Mouse (Mus musculus) hindbrain, embryonic 10.5 days (tissue): ENCODE measurements around the gene Zfpm1. TPM values are rescaled to one million over a fixed set of nuclear protein-coding genes. Genes with fewer than 3 reads are reported as not detected.

ENCODE experiments used
- DNase-seq: peaks from one replicate; pipeline ENCODE4 v3.0.0-alpha.2; 2017; ENCODE audit warnings: low spot score
- H3K27ac ChIP-seq: fragments of 300-500 bp; sonication (generic); 2 replicates; pipeline ENCODE4 v1.5.1; 2016; ENCODE audit warnings: mild to moderate bottlenecking, moderate library complexity
- H3K27me3 ChIP-seq: fragments of 300-500 bp; sonication (generic); 2 replicates; pipeline ENCODE4 v1.6.1; 2016; ENCODE audit warnings: mild to moderate bottlenecking; ENCODE audit not compliant: poor library complexity, insufficient read depth, severe bottlenecking
- H3K36me3 ChIP-seq: fragments of 300-500 bp; sonication (generic); 2 replicates; pipeline ENCODE4 v1.6.1; 2016; ENCODE audit warnings: mild to moderate bottlenecking, moderate library complexity
- H3K4me1 ChIP-seq: fragments of 300-500 bp; sonication (generic); replicated peaks from 2 replicates; pipeline ENCODE4 v1.6.1; 2016; ENCODE audit warnings: mild to moderate bottlenecking
- H3K4me3 ChIP-seq: fragments of 300-500 bp; sonication (generic); 2 replicates; pipeline ENCODE4 v1.5.1; 2016; ENCODE audit warnings: mild to moderate bottlenecking, moderate library complexity
- H3K9me3 ChIP-seq: fragments of 300-500 bp; sonication (generic); 2 replicates; pipeline ENCODE4 v1.6.1; 2016; ENCODE audit warnings: mild to moderate bottlenecking, moderate library complexity
- WGBS: fragments of 180-500 bp; shearing (Covaris S2); methylation state at CpG from one replicate; pipeline ENCODE4 v1.1.7; 2016; 5-methylcytosine and 5-hydroxymethylcytosine counted together
- polyA plus RNA-seq: library from polyadenylated mRNA; unstranded; fragments of >200 nt; fragmentation: Nextera tagmentation; extraction: Ambion mirVana; gene quantifications from 2 replicates; pipeline ENCODE4 v1.2.1, GENCODE M21; 2016

Zfpm1 gene
- polyA plus RNA-seq, 1 experiment from 2014 or later, result 1.6 TPM

DNA sequence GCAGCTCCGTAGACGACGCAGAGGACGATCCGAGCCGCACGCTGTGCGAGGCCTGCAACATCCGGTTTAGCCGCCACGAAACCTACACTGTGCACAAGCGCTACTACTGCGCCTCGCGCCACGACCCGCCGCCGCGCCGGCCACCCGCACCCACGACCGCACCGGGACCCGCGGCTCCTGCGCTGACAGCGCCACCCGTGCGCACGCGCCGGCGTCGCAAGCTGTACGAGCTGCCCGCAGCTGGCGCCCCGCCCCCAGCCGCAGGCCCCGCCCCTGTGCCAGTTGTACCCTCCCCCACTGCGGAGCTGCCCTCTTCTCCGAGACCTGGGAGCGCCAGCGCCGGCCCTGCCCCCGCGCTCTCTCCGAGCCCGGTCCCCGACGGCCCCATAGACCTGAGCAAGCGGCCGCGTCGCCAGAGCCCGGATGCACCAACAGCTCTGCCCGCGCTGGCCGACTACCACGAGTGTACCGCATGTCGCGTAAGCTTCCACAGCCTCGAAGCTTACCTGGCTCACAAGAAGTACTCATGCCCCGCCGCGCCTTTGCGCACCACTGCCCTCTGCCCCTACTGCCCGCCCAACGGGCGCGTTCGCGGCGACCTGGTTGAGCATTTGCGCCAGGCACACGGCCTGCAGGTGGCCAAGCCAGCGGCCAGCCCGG is 54.4 kb downstream of the Zfpm1 start:
- H3K27me3 ChIP-seq, result peaks cover 88% of the 10 kb centered on the region
- peak; percentile 80 for DNase-seq
- H3K27ac ChIP-seq, result peak overlapping the region; percentile 62
- no peaks in the 10 kb centered on the region for H3K9me3 ChIP-seq
- peaks cover 37% of the 10 kb centered on the region for H3K4me1 ChIP-seq
- peak overlapping the region; percentile 66 for H3K4me3 ChIP-seq
- peaks cover 44% of the 10 kb centered on the region for H3K36me3 ChIP-seq
- 4% methylated on average over 81 of the region's 81 CpGs for WGBS

DNA sequence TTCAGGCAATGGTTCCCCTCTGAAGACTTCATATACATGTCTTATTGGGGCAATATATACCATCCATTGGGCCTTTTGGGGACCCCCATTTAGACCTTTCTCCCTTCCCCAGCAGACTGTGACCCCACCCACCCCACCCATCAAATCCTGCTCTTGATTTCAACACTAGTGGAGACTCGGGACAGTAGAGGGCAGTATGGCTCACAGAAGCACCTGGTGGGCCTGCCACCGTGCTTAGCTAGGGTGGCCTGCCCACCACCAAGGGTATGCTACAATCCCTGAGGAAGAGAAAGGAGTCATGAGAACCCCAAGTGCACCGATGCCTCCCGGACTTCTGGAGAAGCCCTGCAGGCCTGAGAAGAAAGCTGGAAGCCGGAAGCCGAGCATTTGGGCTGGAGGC is 56.9 kb downstream of the Zfpm1 start:
- Histone ChIP-seq H3K27me3 (peaks cover 97% of the 10 kb centered on the region), H3K9me3 (no peaks in the 10 kb centered on the region), H3K4me3 (no peak overlapping the region), H3K27ac (no peak overlapping the region), H3K4me1 (peaks cover 39% of the 10 kb centered on the region), H3K36me3 (peaks cover 31% of the 10 kb centered on the region)
- WGBS, result 56% methylated on average over 6 of the region's 6 CpGs
- DNase-seq, result no peak

DNA sequence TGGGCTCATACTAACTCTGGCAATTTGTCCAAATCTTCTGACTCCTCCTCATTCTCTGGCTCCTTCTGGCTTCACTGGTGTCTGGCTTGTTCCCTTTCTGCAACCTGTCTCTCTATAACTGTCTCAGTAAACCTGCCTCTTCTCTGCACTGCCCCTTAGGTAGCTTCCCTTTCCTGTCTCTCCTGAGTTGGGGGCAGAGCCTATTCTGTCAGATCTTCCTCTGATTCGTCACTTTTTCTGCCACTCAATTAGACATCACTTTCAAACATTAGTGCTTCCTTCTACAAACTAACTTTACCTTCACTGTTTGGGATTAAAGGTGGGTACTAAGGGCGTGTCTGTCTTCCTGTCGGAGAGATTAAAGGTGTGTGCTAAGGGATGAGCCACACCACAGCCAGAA is 58.8 kb downstream of the Zfpm1 start:
- H3K36me3 ChIP-seq, result peaks cover 16% of the 10 kb centered on the region
- WGBS, result 87% methylated on average over 3 of the region's 3 CpGs
- no peaks in the 10 kb centered on the region for H3K9me3 ChIP-seq
- no peak overlapping the region for H3K4me3 ChIP-seq
- H3K4me1 ChIP-seq, result peaks cover 48% of the 10 kb centered on the region
- H3K27me3 ChIP-seq, result peaks cover 97% of the 10 kb centered on the region
- no peak for DNase-seq
- H3K27ac ChIP-seq, result no peak overlapping the region

DNA sequence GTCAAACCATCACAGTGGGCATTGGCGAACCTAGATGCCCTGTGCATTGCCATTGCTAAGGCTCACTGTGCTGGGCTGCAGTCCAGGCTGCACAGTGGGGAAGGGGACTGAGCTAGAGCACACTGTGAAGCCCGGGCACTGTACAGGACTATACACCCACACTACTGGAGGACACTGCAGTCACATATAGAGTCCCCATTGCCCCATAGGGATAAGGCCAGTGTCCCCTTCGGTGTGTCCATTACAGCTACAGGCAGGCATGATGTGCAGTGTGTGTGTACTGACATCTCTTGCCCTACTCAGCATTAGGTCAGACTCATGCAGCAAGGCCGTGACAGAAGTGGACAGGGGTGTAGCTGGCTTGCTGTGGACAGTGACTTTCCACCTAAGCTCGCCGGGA is 59.8 kb downstream of the Zfpm1 start:
- Histone ChIP-seq H3K27me3 (peaks cover 90% of the 10 kb centered on the region), H3K9me3 (no peaks in the 10 kb centered on the region), H3K36me3 (peaks cover 10% of the 10 kb centered on the region), H3K4me1 (peaks cover 38% of the 10 kb centered on the region), H3K4me3 (no peak overlapping the region), H3K27ac (no peak overlapping the region)
- 86% methylated on average over 6 of the region's 6 CpGs for WGBS
- DNase-seq, result no peak

DNA sequence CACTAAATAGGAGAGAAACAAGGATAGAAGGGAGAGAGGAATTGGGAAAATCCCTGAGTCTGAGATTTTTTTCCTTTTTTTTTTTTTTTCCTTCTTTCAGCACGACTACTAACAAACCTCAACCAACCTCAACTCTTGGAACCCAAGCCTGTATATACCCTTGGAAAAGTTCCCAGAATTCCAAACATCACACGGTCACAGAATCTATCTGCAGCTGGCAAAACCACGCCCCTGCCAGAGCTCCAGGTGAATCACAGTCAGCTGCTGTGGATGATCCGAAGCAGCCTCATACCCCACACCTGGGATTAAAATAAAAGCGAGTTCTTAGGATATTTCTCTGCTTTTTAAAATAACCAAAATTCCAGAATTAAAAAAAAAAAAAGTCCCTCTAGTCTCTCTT is 60.4 kb downstream of the Zfpm1 start:
- H3K9me3 ChIP-seq, result no peaks in the 10 kb centered on the region
- no peak overlapping the region for H3K4me3 ChIP-seq
- H3K4me1 ChIP-seq, result peaks cover 33% of the 10 kb centered on the region
- WGBS, result 61% methylated on average over 5 of the region's 5 CpGs
- peaks cover 87% of the 10 kb centered on the region for H3K27me3 ChIP-seq
- H3K27ac ChIP-seq, result no peak overlapping the region
- no peak for DNase-seq
- H3K36me3 ChIP-seq, result peaks cover 9% of the 10 kb centered on the region; the same call in 1 of the 2 replicates

DNA sequence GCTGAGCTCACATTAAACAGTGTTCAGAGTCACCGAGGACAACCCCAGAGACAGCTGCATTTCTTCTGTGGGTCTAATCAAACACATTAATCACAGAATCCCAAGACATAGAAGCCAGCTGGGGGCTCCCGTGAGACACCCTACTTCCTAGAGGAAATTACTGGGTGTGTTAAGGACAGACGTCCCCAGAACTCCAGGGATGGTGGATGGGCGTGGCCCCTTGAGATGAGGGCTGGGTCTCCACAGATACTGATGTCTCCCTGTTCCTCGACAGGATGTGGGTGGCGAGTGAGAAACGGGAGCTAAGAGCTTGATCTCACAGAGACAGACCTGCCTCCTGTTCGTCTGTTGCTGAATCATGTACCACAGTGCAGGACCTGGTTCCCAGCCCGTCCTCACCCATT is 60.9 kb downstream of the Zfpm1 start:
- H3K9me3 ChIP-seq, result no peaks in the 10 kb centered on the region
- 0 out of 2 replicates have a peak overlapping the region, but pooled peaks have one; percentile 35 for H3K27ac ChIP-seq
- peaks cover 86% of the 10 kb centered on the region for H3K27me3 ChIP-seq
- H3K4me1 ChIP-seq, result peaks cover 33% of the 10 kb centered on the region
- peak overlapping the region; percentile 44 for H3K4me3 ChIP-seq
- 10% methylated on average over 9 of the region's 9 CpGs for WGBS
- DNase-seq, result peak; percentile 20
- peaks cover 4% of the 10 kb centered on the region; the same call in 1 of the 2 replicates for H3K36me3 ChIP-seq

DNA sequence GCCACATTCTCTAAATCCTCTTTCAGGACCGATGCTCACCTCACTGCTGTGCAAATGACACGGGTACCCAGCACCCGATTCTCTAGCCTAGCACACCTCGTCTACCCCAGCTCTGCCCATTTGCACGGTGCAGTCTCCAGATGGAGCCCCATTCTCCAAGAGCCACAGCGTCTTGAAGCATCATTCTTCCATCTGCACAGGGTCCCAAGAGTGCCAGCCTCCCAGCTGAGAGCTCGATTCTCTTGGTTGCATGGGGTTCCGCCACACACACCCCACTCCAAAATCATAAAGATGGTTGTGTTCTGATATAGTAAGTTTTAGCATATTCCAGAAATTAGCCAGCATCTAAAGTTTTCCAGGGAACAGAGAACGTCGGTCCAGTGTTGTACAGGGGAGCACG is 61.4 kb downstream of the Zfpm1 start:
- H3K4me1 ChIP-seq, result peaks cover 33% of the 10 kb centered on the region
- H3K36me3 ChIP-seq, result no peaks in the 10 kb centered on the region
- peaks cover 85% of the 10 kb centered on the region for H3K27me3 ChIP-seq
- DNase-seq, result no peak
- peak overlapping the region; percentile 44 for H3K4me3 ChIP-seq
- 6% methylated on average over 11 of the region's 11 CpGs for WGBS
- H3K27ac ChIP-seq, result 0 out of 2 replicates have a peak overlapping the region, but pooled peaks have one; percentile 35
- no peaks in the 10 kb centered on the region for H3K9me3 ChIP-seq

DNA sequence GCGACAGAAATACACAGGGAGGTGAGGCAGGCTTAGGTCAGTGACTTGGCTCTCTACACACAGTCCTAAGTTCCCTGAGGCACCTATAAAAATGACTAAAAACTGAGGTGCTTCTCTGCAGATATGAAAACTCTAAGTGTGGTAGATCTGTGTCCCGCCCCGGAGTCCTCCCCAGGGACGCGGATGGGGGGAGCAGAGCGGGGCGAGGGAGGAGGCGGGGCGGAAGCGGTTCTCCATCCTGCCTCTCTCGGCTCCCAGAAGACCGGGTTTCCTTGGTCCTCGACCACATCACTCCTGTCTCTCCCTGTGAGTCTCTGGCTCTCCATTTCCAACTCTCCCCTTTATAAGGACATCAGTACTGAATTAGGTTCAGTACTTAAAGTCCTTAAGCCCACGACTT is 61.8 kb downstream of the Zfpm1 start:
- no peaks in the 10 kb centered on the region for H3K9me3 ChIP-seq
- peaks cover 85% of the 10 kb centered on the region for H3K27me3 ChIP-seq
- H3K36me3 ChIP-seq, result no peaks in the 10 kb centered on the region
- DNase-seq, result peak; percentile 25
- no peak overlapping the region for H3K27ac ChIP-seq
- under 1% methylated on average over 14 of the region's 14 CpGs for WGBS
- H3K4me3 ChIP-seq, result peak overlapping the region; percentile 44
- H3K4me1 ChIP-seq, result peaks cover 33% of the 10 kb centered on the region

DNA sequence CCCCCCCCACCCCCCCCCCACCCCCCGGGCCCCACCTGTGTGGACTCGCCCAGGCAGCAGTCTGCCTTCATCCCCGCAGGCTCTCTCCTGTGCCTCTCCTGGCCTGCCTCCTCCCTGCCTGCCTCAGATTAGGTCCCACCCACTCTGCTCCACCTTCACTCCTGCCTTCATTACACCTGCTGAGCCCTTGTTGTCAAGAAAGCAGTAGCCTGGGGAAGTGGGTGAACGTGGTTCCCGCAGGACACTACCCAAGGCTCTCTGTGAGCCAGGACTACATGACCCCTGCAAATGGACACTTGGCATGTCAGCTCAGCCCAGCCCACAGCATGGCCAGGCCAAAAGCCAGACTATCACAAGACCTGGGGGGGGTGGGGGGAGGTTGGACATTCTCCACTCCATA is 62.3 kb downstream of the Zfpm1 start:
- Histone ChIP-seq H3K27me3 (peaks cover 83% of the 10 kb centered on the region), H3K27ac (peak overlapping the region; percentile 0; the same call in 1 of the 2 replicates), H3K4me3 (peak overlapping the region; percentile 44), H3K9me3 (no peaks in the 10 kb centered on the region), H3K4me1 (peaks cover 33% of the 10 kb centered on the region), H3K36me3 (no peaks in the 10 kb centered on the region)
- 11% methylated on average over 4 of the region's 5 CpGs for WGBS
- no peak for DNase-seq

DNA sequence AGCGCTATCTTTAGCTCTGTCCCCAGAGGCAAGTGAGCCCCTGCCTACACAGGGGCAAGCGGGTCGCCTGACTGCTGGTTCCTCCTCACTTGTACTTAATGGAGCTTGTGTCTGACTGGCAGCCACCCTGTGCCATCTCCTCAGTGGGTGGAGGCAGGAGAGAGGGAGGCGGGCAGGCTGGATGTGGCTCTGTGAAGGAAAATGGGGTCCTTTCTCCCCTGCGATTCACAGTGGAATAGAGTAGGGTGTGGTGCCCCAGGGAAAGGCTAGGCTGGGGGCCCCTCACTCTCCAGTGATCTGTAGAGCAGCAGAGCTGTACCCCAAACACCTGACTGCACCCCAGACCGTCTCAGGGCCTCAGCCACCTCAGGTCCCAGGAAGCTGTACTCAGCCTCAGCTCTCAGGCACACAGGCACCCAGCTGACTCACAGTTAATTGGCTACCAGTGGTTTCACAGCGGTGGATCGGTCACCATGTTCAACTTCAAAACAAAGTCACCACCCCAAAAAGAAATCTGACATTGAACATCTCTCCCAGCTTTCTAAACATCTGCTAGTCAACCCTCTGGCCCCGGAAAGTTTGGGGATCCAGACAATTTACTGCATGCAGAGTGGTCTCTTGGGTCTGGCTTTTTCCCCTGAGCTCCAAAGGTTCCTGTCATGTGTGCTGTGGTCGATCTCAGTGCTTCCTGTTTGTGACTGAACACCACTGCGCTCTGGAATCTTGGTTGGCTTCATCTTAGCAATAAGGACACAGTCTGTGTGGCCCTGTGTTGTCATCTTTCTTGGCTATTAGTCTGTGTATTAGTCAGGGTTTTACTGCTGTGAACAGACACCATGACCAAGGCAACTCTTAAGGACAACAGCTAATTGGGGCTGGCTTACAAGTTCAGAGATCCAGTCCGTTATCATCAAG is 63.5 kb downstream of the Zfpm1 start:
- H3K4me3 ChIP-seq, result no peak overlapping the region
- H3K27me3 ChIP-seq, result peaks cover 81% of the 10 kb centered on the region
- WGBS, result 55% methylated on average over 12 of the region's 12 CpGs
- H3K27ac ChIP-seq, result no peak overlapping the region
- H3K9me3 ChIP-seq, result no peaks in the 10 kb centered on the region
- no peak for DNase-seq
- H3K4me1 ChIP-seq, result peaks cover 45% of the 10 kb centered on the region
- no peaks in the 10 kb centered on the region for H3K36me3 ChIP-seq

DNA sequence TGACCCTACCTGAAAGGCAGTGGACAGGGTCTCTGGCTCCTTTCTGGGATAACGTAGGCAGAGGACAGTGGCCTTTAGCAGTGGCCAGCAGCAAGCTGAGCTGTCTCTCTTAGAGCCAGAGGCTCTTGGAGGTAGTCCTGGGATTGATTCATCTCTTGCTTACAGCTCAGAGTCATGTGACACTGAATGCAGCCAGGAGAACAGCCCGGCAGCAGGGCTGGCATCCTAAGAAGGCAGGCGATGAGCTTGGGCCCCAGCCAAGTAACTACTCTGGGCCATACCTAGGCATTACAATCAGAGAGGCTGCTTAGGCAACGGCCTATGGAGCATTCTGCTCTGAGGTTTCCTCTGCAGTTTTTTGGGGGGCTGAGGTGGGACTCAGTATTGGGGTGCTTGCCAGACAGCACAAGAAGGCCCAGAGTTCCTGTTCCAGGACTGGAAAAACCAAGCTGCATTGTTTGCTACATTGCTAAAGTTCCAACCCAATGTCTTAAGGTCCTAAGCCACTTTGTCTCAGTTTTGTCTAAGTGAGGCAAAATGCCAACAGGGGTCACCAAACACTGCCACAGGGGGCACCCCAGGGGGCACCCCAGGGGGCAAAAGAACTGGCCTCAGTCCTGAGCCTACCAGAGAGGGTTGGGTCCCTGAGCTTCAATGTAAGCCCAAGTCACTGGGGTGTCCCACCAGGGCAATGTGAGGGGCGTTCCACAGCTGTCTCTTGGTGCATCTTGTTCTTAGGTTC is 66.0 kb downstream of the Zfpm1 start:
- H3K9me3 ChIP-seq, result no peaks in the 10 kb centered on the region
- H3K4me3 ChIP-seq, result no peak overlapping the region
- peaks cover 76% of the 10 kb centered on the region for H3K27me3 ChIP-seq
- no peak overlapping the region for H3K27ac ChIP-seq
- H3K36me3 ChIP-seq, result no peaks in the 10 kb centered on the region
- 78% methylated on average over 5 of the region's 5 CpGs for WGBS
- H3K4me1 ChIP-seq, result peaks cover 51% of the 10 kb centered on the region
- DNase-seq, result no peak

DNA sequence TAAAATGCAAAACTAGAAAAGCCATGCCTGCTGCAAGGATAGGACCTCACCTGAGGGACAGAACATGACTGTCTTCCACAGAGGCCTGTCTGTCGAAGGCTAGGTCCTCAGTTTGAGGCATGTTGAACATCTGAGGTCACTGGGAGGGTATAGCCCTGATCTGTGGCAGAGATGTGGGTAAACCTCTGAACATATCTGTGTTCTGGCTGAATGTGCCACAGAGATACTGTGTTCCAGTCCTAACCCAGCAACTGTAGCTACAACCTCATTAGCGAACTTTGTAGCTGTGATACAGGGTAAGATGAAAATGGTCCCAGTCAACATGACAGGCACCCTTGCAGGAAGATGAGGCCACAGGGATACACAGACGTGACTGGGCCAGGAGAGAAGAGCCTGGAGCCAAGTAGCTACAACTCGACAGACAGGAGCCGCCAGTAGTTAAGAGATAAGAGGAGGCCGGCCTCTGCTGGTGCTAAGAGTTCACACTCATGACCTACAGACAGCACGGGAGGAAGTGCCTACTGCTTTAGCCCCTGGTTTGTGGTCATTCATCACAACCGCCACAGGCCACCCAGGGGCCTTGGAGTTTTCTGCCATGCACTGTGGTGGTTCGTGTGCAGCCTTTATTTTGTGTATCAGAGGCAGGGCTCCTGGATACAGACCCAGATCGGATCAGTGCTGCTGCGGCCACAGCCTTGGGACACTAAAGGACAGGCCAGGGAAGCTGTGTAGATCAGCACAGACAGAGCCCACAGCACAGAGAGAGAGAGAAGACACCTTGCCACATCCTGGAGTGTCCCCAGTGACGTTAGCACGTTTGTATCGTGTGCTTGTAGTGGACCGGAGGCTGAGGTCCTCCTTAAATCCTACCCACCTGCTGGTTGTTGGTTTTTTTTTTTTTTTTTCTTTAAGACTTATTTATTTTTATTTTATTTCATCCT is 67.7 kb downstream of the Zfpm1 start:
- no peak for DNase-seq
- H3K27me3 ChIP-seq, result peaks cover 63% of the 10 kb centered on the region
- H3K9me3 ChIP-seq, result no peaks in the 10 kb centered on the region
- H3K4me3 ChIP-seq, result no peak overlapping the region
- peak overlapping the region; percentile 40; the same call in 1 of the 2 replicates for H3K27ac ChIP-seq
- WGBS, result 46% methylated on average over 15 of the region's 15 CpGs
- H3K36me3 ChIP-seq, result no peaks in the 10 kb centered on the region
- peaks cover 39% of the 10 kb centered on the region for H3K4me1 ChIP-seq
